Mouse (Mus musculus): Measurements from ENCODE around the gene Slc35f6.

DNA sequence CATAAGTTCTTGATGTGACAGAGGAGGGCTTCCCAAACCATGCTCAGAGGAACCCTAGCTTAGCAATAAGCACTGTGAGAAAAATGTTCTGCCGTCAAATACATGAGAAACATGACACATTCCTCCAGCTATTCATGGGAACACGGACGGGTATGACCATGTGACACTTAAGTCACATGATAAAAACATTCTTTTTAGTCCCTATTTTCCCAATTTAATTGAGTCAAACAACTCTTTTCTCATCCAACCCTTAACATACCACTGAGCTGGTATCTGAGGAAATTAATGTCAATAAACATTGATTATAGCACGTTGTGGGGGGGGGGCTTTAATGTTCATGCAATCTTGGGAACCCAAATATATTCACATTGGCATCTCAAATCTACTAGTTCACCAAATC, 31.9 kb upstream of the Slc35f6 start:
- TF ChIP-seq ZC3H11A (IDR thresholded peaks at IDR 0.05; ENCODE audit: borderline replicate concordance, low read depth, low read length) (no peak), CHD2 (IDR thresholded peaks at IDR 0.05; ENCODE audit: low read depth, low read length) (no peak), ZNF384 (IDR thresholded peaks at IDR 0.05; ENCODE audit: low read depth, low read length) (no peak), MAFK (IDR thresholded peaks at IDR 0.05; ENCODE audit: insufficient read depth, low read depth, low read length) (no peak)

Data from ES-E14 (cell line).